Mouse (Mus musculus) CH12.LX (cell line): Measurements from ENCODE around the gene Sec1. TPM values are rescaled to one million over a fixed set of nuclear protein-coding genes. Genes with fewer than 3 reads are reported as not detected.

Experiments used
- DNase-seq: peaks from one replicate; pipeline ENCODE4 v3.0.0-alpha.2; 2013; ENCODE audit errors: extremely low read depth
- H3K27ac ChIP-seq: 2 replicates; pipeline ENCODE4 v1.5.1; 2012; ENCODE audit warnings: low read depth, mild to moderate bottlenecking, control low read depth, moderate library complexity; ENCODE audit not compliant: insufficient read depth
- H3K27me3 ChIP-seq: replicated peaks from 2 replicates; pipeline ENCODE3; 2012; ENCODE audit warnings: inconsistent platforms
- H3K36me3 ChIP-seq, 2 experiments: replicated peaks in 1 of 2; 2 replicates each; pipeline versions ENCODE3 to v1.6.1; 2012; ENCODE audit warnings: inconsistent platforms in 1 of 2, low read length in 1 of 2, mild to moderate bottlenecking in 1 of 2, mixed read lengths in 1 of 2, moderate library complexity in 1 of 2; ENCODE audit not compliant: control insufficient read depth in 1 of 2, insufficient read depth in 1 of 2
- H3K4me1 ChIP-seq, 2 experiments: 2 replicates each; pipeline ENCODE4 v1.6.1; 2012; ENCODE audit warnings: inconsistent platforms in 1 of 2, moderate library complexity in 1 of 2; ENCODE audit not compliant: insufficient read depth in 2 of 2, control insufficient read depth in 1 of 2
- H3K4me2 ChIP-seq: 2 replicates; pipeline ENCODE4 v1.6.1; 2012; ENCODE audit warnings: low read depth, mild to moderate bottlenecking, control low read depth; ENCODE audit not compliant: poor library complexity, insufficient read depth, severe bottlenecking
- H3K4me3 ChIP-seq, 3 experiments: fragments of 150-350 bp in 1 of 3; sonication (generic) in 1 of 3; replicated peaks in 1 of 3; 2 replicates each; pipeline versions ENCODE3 to v1.5.1; 2011 to 2012; ENCODE audit warnings: low read depth in 2 of 3, low read length in 2 of 3, mild to moderate bottlenecking in 2 of 3, moderate library complexity in 2 of 3, control low read depth in 1 of 3, improper control_type of control experiment in 1 of 3, inconsistent platforms in 1 of 3, mixed read lengths in 1 of 3; ENCODE audit not compliant: poor library complexity in 1 of 3
- H3K79me2 ChIP-seq: replicated peaks from 2 replicates; pipeline ENCODE4 v1.6.1; 2012; ENCODE audit warnings: mild to moderate bottlenecking, moderate library complexity; ENCODE audit not compliant: control insufficient read depth, poor library complexity, insufficient read depth, severe bottlenecking; ENCODE audit errors: extremely low read depth
- H3K9ac ChIP-seq: 2 replicates; pipeline ENCODE4 v1.6.1; 2012; ENCODE audit warnings: low read depth, mild to moderate bottlenecking, control low read depth, moderate library complexity; ENCODE audit not compliant: insufficient read depth
- H3K9me3 ChIP-seq: replicated peaks from 2 replicates; pipeline ENCODE3; 2012; ENCODE audit warnings: low read length, inconsistent platforms, mixed read lengths
- BHLHE40 ChIP-seq: IDR thresholded peaks from 2 replicates; pipeline ENCODE4 v1.6.1; 2011; ENCODE audit warnings: mild to moderate bottlenecking, low read depth, low read length, improper control_type of control experiment
- CHD2 ChIP-seq: IDR thresholded peaks from 2 replicates; pipeline ENCODE4 v1.6.1; 2011; ENCODE audit warnings: low read length, improper control_type of control experiment
- ELF1 ChIP-seq: IDR thresholded peaks from 2 replicates; pipeline ENCODE4 v1.6.1; 2014; ENCODE audit warnings: low read depth, mild to moderate bottlenecking, inconsistent platforms, low read length, improper control_type of control experiment
- GABPA ChIP-seq: IDR thresholded peaks from 2 replicates; pipeline ENCODE4 v1.6.1; 2012; ENCODE audit warnings: low read depth, low read length, improper control_type of control experiment, inconsistent platforms; ENCODE audit not compliant: insufficient replicate concordance
- HCFC1 ChIP-seq: IDR thresholded peaks from 2 replicates; pipeline ENCODE4 v1.6.1; 2012; ENCODE audit warnings: low read depth, mild to moderate bottlenecking, inconsistent platforms, low read length, improper control_type of control experiment
- JUN ChIP-seq: IDR thresholded peaks from 2 replicates; pipeline ENCODE4 v1.6.1; 2011; ENCODE audit warnings: low read depth, mild to moderate bottlenecking, low read length, improper control_type of control experiment, moderate library complexity; ENCODE audit not compliant: insufficient read depth
- MAFK ChIP-seq: IDR thresholded peaks from 2 replicates; pipeline ENCODE4 v1.6.1; 2011; ENCODE audit warnings: low read length, improper control_type of control experiment; ENCODE audit not compliant: insufficient replicate concordance
- MAX ChIP-seq: IDR thresholded peaks from 2 replicates; pipeline ENCODE4 v1.6.1; 2011; ENCODE audit warnings: low read length, improper control_type of control experiment
- MAZ ChIP-seq: IDR thresholded peaks from 2 replicates; pipeline ENCODE4 v1.6.1; 2012; ENCODE audit warnings: low read depth, mild to moderate bottlenecking, inconsistent platforms, low read length, improper control_type of control experiment, moderate library complexity
- NELFE ChIP-seq: IDR thresholded peaks from 2 replicates; pipeline ENCODE4 v1.6.1; 2011; ENCODE audit warnings: low read depth, low read length, improper control_type of control experiment
- POLR2A ChIP-seq: IDR thresholded peaks from 2 replicates; pipeline ENCODE4 v1.6.1; 2011; ENCODE audit warnings: low read depth, mild to moderate bottlenecking, improper control_type of control experiment, low read length
- POLR2AphosphoS2 ChIP-seq: IDR thresholded peaks from 2 replicates; pipeline ENCODE4 v1.6.1; 2011; ENCODE audit warnings: low read depth, low read length, improper control_type of control experiment
- RAD21 ChIP-seq: IDR thresholded peaks from 2 replicates; pipeline ENCODE4 v1.6.1; 2011; ENCODE audit warnings: low read depth, mild to moderate bottlenecking, low read length, improper control_type of control experiment, moderate library complexity
- SIN3A ChIP-seq: IDR thresholded peaks from 2 replicates; pipeline ENCODE4 v1.6.1; 2012; ENCODE audit warnings: low read length, improper control_type of control experiment, inconsistent platforms
- SMC3 ChIP-seq: IDR thresholded peaks from 2 replicates; pipeline ENCODE4 v1.6.1; 2011; ENCODE audit warnings: low read depth, low read length, improper control_type of control experiment
- USF1 ChIP-seq: IDR thresholded peaks from 2 replicates; pipeline ENCODE4 v1.6.1; 2014; ENCODE audit warnings: low read depth, mild to moderate bottlenecking, inconsistent platforms, low read length, improper control_type of control experiment
- ZC3H11A ChIP-seq: IDR thresholded peaks from 2 replicates; pipeline ENCODE4 v1.6.1; 2012; ENCODE audit warnings: low read depth, mild to moderate bottlenecking, inconsistent platforms, low read length, improper control_type of control experiment
- ZNF384 ChIP-seq: IDR thresholded peaks from 2 replicates; pipeline ENCODE4 v1.6.1; 2012; ENCODE audit warnings: low read depth, low read length, improper control_type of control experiment, inconsistent platforms
- dilution Hi-C: fragments of 300-500 bp; cut with MboI; formaldehyde crosslinking; loops from 2 replicates; pipeline ENCODE4 v1.14.3; 2020; ENCODE audit warnings: low sequenced_read_pairs; ENCODE audit not compliant: extremely low pct_unique_long_range_greater_than_20kb, extremely low pct_ligation_motif_present
- in situ Hi-C: fragments of 300-500 bp; cut with MboI; formaldehyde crosslinking; loops from 3 replicates; pipeline ENCODE4 v1.14.3; 2019; ENCODE audit warnings: low sequenced_read_pairs, low pct_ligation_motif_present, low pct_unique_long_range_greater_than_20kb, mixed read lengths
- polyA plus RNA-seq: library from polyadenylated mRNA; unstranded; fragments of >175 nt; gene quantifications from 2 replicates; pipeline ENCODE4 v1.2.1, GENCODE M21; 2012; ENCODE audit warnings: low read depth; ENCODE audit not compliant: insufficient read length
- total RNA-seq, 2 experiments: library from RNA; depleted of rRNA; stranded (reverse); fragments of 300-350 nt in 1 of 2; fragments of >200 nt in 1 of 2; gene quantifications; 2 replicates each; pipeline ENCODE4 v1.2.3; 2012 to 2014

The Sec1 gene
- total and polyA plus RNA-seq, 3 experiments, result 0.08 to 0.33 (median 0.26) TPM

- H3K4me1 ChIP-seq, result peaks cover 0 to 15% of the 10 kb centered on the region in 2 experiments; a peak in 2 of 4 replicates
- in situ Hi-C loops, result no loop called here
- dilution Hi-C loops, result no loop called here
- H3K4me2 ChIP-seq, result no peak overlapping the region
- H3K79me2 ChIP-seq, result no peaks in the 10 kb centered on the region
- H3K36me3 ChIP-seq, result peaks cover 59 to 77% of the 10 kb centered on the region in 2 experiments
- TF ChIP-seq MAX, result no peak
- TF ChIP-seq POLR2AphosphoS2, result no peak
- TF ChIP-seq GABPA, result no peak
- TF ChIP-seq HCFC1, result no peak
- no peak for TF ChIP-seq SMC3
- TF ChIP-seq ELF1, result no peak
- no peak for TF ChIP-seq BHLHE40
- TF ChIP-seq MAZ, result no peak
- TF ChIP-seq SIN3A, result no peak
- TF ChIP-seq NELFE, result no peak
- TF ChIP-seq USF1, result no peak
- H3K27me3 ChIP-seq, result no peaks in the 10 kb centered on the region
- no peak overlapping the region for H3K27ac ChIP-seq
- H3K9ac ChIP-seq, result no peak overlapping the region
- no peaks in the 10 kb centered on the region for H3K9me3 ChIP-seq
- H3K4me3 ChIP-seq, result no peak overlapping the region
- DNase-seq, result no peak
Measured at GRCm38 (mm10) chr7:45727625-45728024, 33.4 kb upstream of the Sec1 start.

- Histone ChIP-seq H3K9me3 (no peaks in the 10 kb centered on the region), H3K4me1 (peaks cover 0 to 18% of the 10 kb centered on the region in 2 experiments; a peak in 2 of 4 replicates), H3K27ac (no peak overlapping the region), H3K4me2 (no peak overlapping the region), H3K9ac (no peak overlapping the region), H3K4me3 (no peak overlapping the region), H3K36me3 (peaks cover 71 to 89% of the 10 kb centered on the region in 2 experiments), H3K27me3 (no peaks in the 10 kb centered on the region), H3K79me2 (no peaks in the 10 kb centered on the region)
- in situ Hi-C loops (no loop called here), dilution Hi-C loops (no loop called here)
- DNase-seq, result no peak
- TF ChIP-seq JUN, result no peak
- no peak for TF ChIP-seq ZNF384
- TF ChIP-seq POLR2A, result no peak
- TF ChIP-seq CHD2, result no peak
- TF ChIP-seq ZC3H11A, result no peak
- no peak for TF ChIP-seq RAD21
- no peak for TF ChIP-seq MAFK
Measured at GRCm38 (mm10) chr7:45726419-45726818, 32.2 kb upstream of the Sec1 start.
